Mouse (Mus musculus): Measurements from ENCODE around the gene Rcn3.

DNA sequence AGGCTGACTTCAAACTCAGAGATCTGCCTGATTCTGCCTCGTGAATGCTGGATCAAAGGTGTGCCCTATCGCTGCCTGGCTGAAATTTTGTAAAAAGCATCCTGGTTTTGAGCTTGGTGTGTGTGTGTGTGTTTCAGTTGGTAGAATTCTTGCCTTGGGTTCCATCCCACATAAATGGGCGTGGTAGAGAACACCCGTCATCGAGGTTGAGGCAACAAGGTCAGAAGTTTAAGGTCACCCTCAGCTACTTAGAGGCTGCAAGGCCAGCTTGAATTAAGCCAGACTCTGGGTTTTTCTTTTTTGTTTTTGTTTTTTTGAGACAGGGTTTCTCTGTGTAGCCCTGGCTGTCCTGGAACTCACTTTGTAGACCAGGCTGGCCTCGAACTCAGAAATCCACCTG lies 26.3 kb upstream of the Rcn3 start:
- no peak for TF ChIP-seq CTCF (conservative IDR thresholded peaks at IDR 0.05 in 1 of 2, IDR thresholded peaks at IDR 0.05 in 1 of 2; ENCODE audit: low read depth in 2 of 2, low read length in 2 of 2)
- TF ChIP-seq IRF4 (IDR thresholded peaks at IDR 0.05; ENCODE audit: low read depth, low read length), result no peak
- TF ChIP-seq EP300 (IDR thresholded peaks at IDR 0.05; ENCODE audit: low read length), result no peak
- TF ChIP-seq POLR2A (IDR thresholded peaks at IDR 0.05; ENCODE audit: low read depth, low read length), result no peak
- TF ChIP-seq CHD1 (IDR thresholded peaks at IDR 0.05; ENCODE audit: low read depth, low read length), result no peak
- no peak for TF ChIP-seq USF1 (IDR thresholded peaks at IDR 0.05; ENCODE audit: low read depth, low read length)
- TF ChIP-seq ZC3H11A (IDR thresholded peaks at IDR 0.05; ENCODE audit: low read depth, low read length), result no peak
- no peak for TF ChIP-seq ELF1 (IDR thresholded peaks at IDR 0.05; ENCODE audit: low read depth, low read length)
- TF ChIP-seq MYC (IDR thresholded peaks at IDR 0.05; ENCODE audit: low read depth, low read length), result no peak

Data from CH12.LX (cell line).